Comparison of ENCODE assay signal across 15 mouse cellular contexts in genomic region chr14:36471617-36472016, GRCm38 (mm10).
A peak's percentile ranks its signal among the peaks of the same experiment; 100 is the strongest.
DNase-seq lines count a peak whose midpoint lies in the region.
"Had no signal": no experiment of that assay in that cellular context is flagged by ENCODE, and none has a peak within 500 bp of the region (broad histone marks: within the 10 kb centered on the region; RNA-seq: fewer than 3 reads in every experiment).

No protein-coding gene starts in this region.

- DNase-seq in embryo, embryonic 10 days (ENCODE audit: low spot score) = peak; percentile 4
- DNase-seq in embryo, embryonic 11 days = no peak
- peak; percentile 14 to 19 for DNase-seq in layer of hippocampus, adult 8-10 months (ENCODE audit: low spot score in 2 of 2)
- no peak for DNase-seq in layer of hippocampus, postnatal 14 days (ENCODE audit: low spot score in 2 of 2)
- DNase-seq in right cerebral cortex, adult 2 months (ENCODE audit: low spot score in 2 of 2) = peak; percentile 4 to 9
- DNase-seq in right cerebral cortex, postnatal 4 days = no peak
- DNase-seq: adrenal gland, adult 8-10 months; adrenal gland, postnatal 25 days; cerebellum, adult 18-20 months; cerebellum, adult 9-10 months; cerebellum, postnatal 14 days; gastrocnemius, postnatal 25 days; heart, adult 18-20 months; heart, postnatal 10 days; heart, postnatal 36 days had no signal

Comparison
In these comparisons a context has a peak if more than half of its experiments do, and no peak if none do; other contexts are left out.
1. DNase-seq: peak in embryo, embryonic 10 days (single experiment), layer of hippocampus, adult 8-10 months (2 of 2) and right cerebral cortex, adult 2 months (2 of 2); none in embryo, embryonic 11 days (single experiment), layer of hippocampus, postnatal 14 days (0 of 2) and right cerebral cortex, postnatal 4 days (single experiment).